Mouse (Mus musculus): ENCODE measurements around the gene Hist1h2ai. TPM values are rescaled to one million over a fixed set of nuclear protein-coding genes. Genes with fewer than 3 reads are reported as not detected.
"Not testable (repeated sequence)": the region's sequence is repeated elsewhere in the genome, so short reads cannot be mapped to it uniquely, and the experiment has no call there.

The Hist1h2ai gene
- 13.2 and 19.5 TPM in 2 replicates for polyA plus RNA-seq (2014; fragmentation: Nextera tagmentation; extraction: Ambion mirVana)

DNA sequence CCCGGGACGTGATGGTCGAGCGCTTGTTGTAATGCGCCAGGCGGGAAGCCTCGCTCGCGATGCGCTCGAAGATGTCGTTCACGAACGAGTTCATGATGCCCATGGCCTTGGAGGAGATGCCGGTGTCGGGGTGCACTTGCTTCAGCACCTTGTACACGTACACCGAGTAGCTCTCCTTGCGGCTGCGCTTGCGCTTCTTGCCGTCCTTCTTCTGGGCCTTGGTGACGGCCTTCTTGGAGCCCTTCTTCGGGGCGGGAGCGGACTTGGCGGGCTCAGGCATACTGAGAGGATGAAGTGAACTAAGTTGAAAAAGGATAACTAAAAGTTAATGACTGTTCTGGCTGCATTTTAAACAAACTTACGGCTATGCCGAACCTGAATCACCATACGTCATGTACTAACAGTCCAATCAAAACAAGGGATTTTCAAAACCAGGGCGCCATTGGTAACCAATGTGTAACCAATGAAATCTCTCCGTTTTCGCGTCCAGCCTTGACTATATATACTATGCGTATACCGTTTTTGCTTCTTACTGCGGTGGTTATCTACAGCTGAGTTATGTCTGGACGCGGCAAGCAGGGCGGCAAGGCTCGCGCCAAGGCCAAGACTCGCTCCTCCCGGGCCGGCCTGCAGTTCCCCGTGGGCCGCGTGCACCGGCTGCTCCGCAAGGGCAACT is at the start of gene Hist1h2ai, which contains the start of gene Hist1h2bl:
Gene Hist1h2ai (plus strand): TSS at position 559 of the 676 bp plus-strand sequence.
Gene Hist1h2bl (minus strand): TSS at position 280 of the 676 bp plus-strand sequence.
- Histone ChIP-seq H3K4me2 (ENCODE audit: low read depth) (peak within 1 kb of the TSS; percentile 68), H3K9ac (ENCODE audit: low read length) (peak within 1 kb of the TSS; percentile 69), H3K4me1 (ENCODE audit: control insufficient read depth, insufficient read depth, low read length) (peaks cover 22% of the 10 kb centered on the region), H3K27ac (ENCODE audit: low read depth, low read length) (peak within 1 kb of the TSS; percentile 87), H3K4me3 (ENCODE audit: low read depth, low read length) (peak within 1 kb of the TSS; percentile 32)
- H3K36me3 ChIP-seq (ENCODE audit: control insufficient read depth, insufficient read depth, low read length); H3K27me3 ChIP-seq (ENCODE audit: control insufficient read depth, insufficient read depth, low read length); H3K9me3 ChIP-seq (ENCODE audit: control insufficient read depth, low read length): not testable (repeated sequence)
- 1% methylated on average over 27 of the region's 50 CpGs for WGBS
- peak; percentile 92 for ATAC-seq (ENCODE audit: insufficient read depth, low FRiP score, low TSS enrichment)
- DNase-seq (ENCODE audit: low spot score): peak; percentile 83

DNA sequence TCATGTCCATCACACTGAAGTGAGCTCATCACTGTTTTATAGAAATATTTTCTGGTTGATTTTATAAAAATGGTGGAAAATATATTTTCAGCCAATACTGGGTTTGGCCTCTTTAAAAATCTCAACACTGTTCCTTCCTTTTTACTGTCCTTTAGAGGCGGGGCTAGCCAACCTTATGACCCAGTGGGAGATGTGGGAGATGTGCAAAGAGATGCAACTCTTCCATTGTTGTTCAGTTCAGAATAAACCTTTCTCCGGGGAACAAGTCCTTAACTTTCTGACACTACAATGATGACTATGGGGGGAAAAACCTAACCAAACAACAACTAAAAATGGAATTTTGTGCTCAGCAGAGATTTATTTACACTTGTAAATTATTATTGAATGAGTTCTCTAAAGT is 38.9 kb upstream of the Hist1h2ai start, which contains the start of gene Olfr1360:
Gene Olfr1360 (minus strand): TSS at position 101 of the 400 bp plus-strand sequence.
- WGBS: 79% methylated on average over 2 of the region's 2 CpGs
- H3K9ac ChIP-seq (ENCODE audit: low read length): no peak within 1 kb of the TSS
- H3K4me2 ChIP-seq (ENCODE audit: low read depth): no peak within 1 kb of the TSS
- no peak for DNase-seq (ENCODE audit: low spot score)
- no peak for ATAC-seq (ENCODE audit: insufficient read depth, low FRiP score, low TSS enrichment)
- H3K36me3 ChIP-seq (ENCODE audit: control insufficient read depth, insufficient read depth, low read length): no peaks in the 10 kb centered on the region
- H3K27ac ChIP-seq (ENCODE audit: low read depth, low read length): no peak within 1 kb of the TSS
- H3K27me3 ChIP-seq (ENCODE audit: control insufficient read depth, insufficient read depth, low read length): no peaks in the 10 kb centered on the region
- no peaks in the 10 kb centered on the region for H3K9me3 ChIP-seq (ENCODE audit: control insufficient read depth, low read length)
- no peak within 1 kb of the TSS for H3K4me3 ChIP-seq (ENCODE audit: low read depth, low read length)
- no peaks in the 10 kb centered on the region for H3K4me1 ChIP-seq (ENCODE audit: control insufficient read depth, insufficient read depth, low read length)

GRCm38 (mm10) chr13:21697811-21698210 is 18.4 kb upstream of the Hist1h2ai start, which contains the start of gene Olfr1359:
Gene Olfr1359, plus strand, starts transcription at chr13:21698111.
- DNase-seq (ENCODE audit: low spot score) (no peak), ATAC-seq (ENCODE audit: insufficient read depth, low FRiP score, low TSS enrichment) (no peak)
- Histone ChIP-seq H3K4me3 (ENCODE audit: low read depth, low read length) (no peak within 1 kb of the TSS), H3K36me3 (ENCODE audit: control insufficient read depth, insufficient read depth, low read length) (no peaks in the 10 kb centered on the region), H3K9ac (ENCODE audit: low read length) (no peak within 1 kb of the TSS), H3K4me2 (ENCODE audit: low read depth) (no peak within 1 kb of the TSS), H3K27me3 (ENCODE audit: control insufficient read depth, insufficient read depth, low read length) (no peaks in the 10 kb centered on the region), H3K4me1 (ENCODE audit: control insufficient read depth, insufficient read depth, low read length) (no peaks in the 10 kb centered on the region), H3K27ac (ENCODE audit: low read depth, low read length) (no peak within 1 kb of the TSS), H3K9me3 (ENCODE audit: control insufficient read depth, low read length) (no peaks in the 10 kb centered on the region)

GRCm38 (mm10) chr13:21706669-21707068 is 9.6 kb upstream of the Hist1h2ai start:
- ATAC-seq (ENCODE audit: insufficient read depth, low FRiP score, low TSS enrichment) (no peak), DNase-seq (ENCODE audit: low spot score) (no peak)
- no peak overlapping the region for H3K4me2 ChIP-seq (ENCODE audit: low read depth)
- WGBS: 73% methylated on average over 4 of the region's 4 CpGs
- H3K9ac ChIP-seq (ENCODE audit: low read length): no peak overlapping the region
- no peaks in the 10 kb centered on the region for H3K4me1 ChIP-seq (ENCODE audit: control insufficient read depth, insufficient read depth, low read length)
- no peaks in the 10 kb centered on the region for H3K36me3 ChIP-seq (ENCODE audit: control insufficient read depth, insufficient read depth, low read length)
- no peaks in the 10 kb centered on the region for H3K9me3 ChIP-seq (ENCODE audit: control insufficient read depth, low read length)
- no peaks in the 10 kb centered on the region for H3K27me3 ChIP-seq (ENCODE audit: control insufficient read depth, insufficient read depth, low read length)
- H3K4me3 ChIP-seq (ENCODE audit: low read depth, low read length): no peak overlapping the region
- H3K27ac ChIP-seq (ENCODE audit: low read depth, low read length): no peak overlapping the region

DNA sequence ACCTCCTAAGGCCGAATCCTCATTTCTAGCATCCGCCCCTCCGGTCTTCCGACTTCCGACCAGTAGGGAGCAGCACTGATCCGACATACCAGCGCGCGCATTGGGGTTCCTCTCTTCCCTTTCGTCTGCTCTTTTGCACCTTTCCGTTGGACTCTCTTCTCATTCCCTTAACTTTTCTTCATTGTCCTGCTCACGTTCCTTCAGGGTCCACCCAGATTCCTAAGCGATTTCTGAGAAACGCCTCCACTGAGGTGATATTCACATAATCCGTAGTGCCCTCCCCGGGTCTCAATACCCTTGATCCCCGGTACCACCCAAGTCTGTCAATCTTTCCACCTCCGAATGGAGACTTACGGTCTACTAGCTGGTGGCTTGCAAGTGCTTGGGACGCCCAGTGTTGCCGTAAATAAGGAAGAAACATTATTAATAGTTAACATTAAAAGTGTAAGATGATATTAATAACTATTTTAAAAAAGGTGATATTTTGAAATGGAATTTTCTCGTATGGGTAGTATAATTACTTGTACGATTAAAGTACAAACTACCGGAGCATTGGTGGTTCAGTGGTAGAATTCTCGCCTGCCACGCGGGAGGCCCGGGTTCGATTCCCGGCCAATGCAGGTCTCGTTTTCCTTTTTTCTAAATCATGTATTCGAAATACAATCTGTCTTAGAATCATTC is 6.1 kb upstream of the Hist1h2ai start:
- peak overlapping the region; percentile 63 for H3K4me3 ChIP-seq (ENCODE audit: low read depth, low read length)

GRCm38 (mm10) chr13:21710821-21711525 is 5.2 kb upstream of the Hist1h2ai start:
- Histone ChIP-seq H3K36me3 (ENCODE audit: control insufficient read depth, insufficient read depth, low read length) (no peaks in the 10 kb centered on the region), H3K4me3 (ENCODE audit: low read depth, low read length) (peak overlapping the region; percentile 37), H3K27ac (ENCODE audit: low read depth, low read length) (no peak overlapping the region), H3K4me2 (ENCODE audit: low read depth) (peak overlapping the region; percentile 44), H3K27me3 (ENCODE audit: control insufficient read depth, insufficient read depth, low read length) (no peaks in the 10 kb centered on the region), H3K9ac (ENCODE audit: low read length) (no peak overlapping the region), H3K4me1 (ENCODE audit: control insufficient read depth, insufficient read depth, low read length) (peaks cover 6% of the 10 kb centered on the region; the same call in 1 of the 2 replicates), H3K9me3 (ENCODE audit: control insufficient read depth, low read length) (no peaks in the 10 kb centered on the region)
- peak; percentile 77 for DNase-seq (ENCODE audit: low spot score)
- 2% methylated on average over 22 of the region's 22 CpGs for WGBS
- peak; percentile 78 for ATAC-seq (ENCODE audit: insufficient read depth, low FRiP score, low TSS enrichment)

More for the DNA sequence above, 6.1 kb upstream of the Hist1h2ai start:
- Histone ChIP-seq H3K9ac (ENCODE audit: low read length) (peak overlapping the region; percentile 61), H3K27me3 (ENCODE audit: control insufficient read depth, insufficient read depth, low read length) (no peaks in the 10 kb centered on the region), H3K36me3 (ENCODE audit: control insufficient read depth, insufficient read depth, low read length) (no peaks in the 10 kb centered on the region), H3K4me1 (ENCODE audit: control insufficient read depth, insufficient read depth, low read length) (peaks cover 3% of the 10 kb centered on the region; the same call in 1 of the 2 replicates), H3K4me2 (ENCODE audit: low read depth) (peak overlapping the region; percentile 33), H3K9me3 (ENCODE audit: control insufficient read depth, low read length) (no peaks in the 10 kb centered on the region), H3K27ac (ENCODE audit: low read depth, low read length) (0 out of 2 replicates have a peak overlapping the region, but pooled peaks have one; percentile 23)
- ATAC-seq (ENCODE audit: insufficient read depth, low FRiP score, low TSS enrichment): peak; percentile 81
- DNase-seq (ENCODE audit: low spot score): peak; percentile 88
- under 1% methylated on average over 32 of the region's 32 CpGs for WGBS

DNA sequence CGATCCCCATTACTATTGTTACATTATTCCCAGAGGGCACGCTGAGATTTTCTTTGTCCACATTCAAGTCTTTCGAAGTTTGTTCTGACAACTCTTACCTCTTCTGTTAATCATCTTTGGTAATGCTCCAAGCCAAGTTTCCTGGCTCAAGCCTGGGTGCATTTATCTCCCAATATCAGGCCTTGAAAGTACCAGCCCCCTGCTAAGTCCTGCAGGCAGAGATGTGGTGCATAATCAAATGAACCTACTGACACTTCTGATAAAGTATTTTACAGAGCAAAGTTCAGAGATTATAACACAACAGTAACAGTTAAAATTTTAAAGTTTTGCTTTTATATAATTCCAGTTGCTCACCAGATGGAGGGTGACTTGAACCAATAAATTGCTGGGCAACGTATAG is 4.5 kb upstream of the Hist1h2ai start:
- Histone ChIP-seq H3K36me3 (ENCODE audit: control insufficient read depth, insufficient read depth, low read length) (no peaks in the 10 kb centered on the region), H3K9me3 (ENCODE audit: control insufficient read depth, low read length) (no peaks in the 10 kb centered on the region), H3K27me3 (ENCODE audit: control insufficient read depth, insufficient read depth, low read length) (no peaks in the 10 kb centered on the region), H3K4me3 (ENCODE audit: low read depth, low read length) (peak overlapping the region; percentile 37), H3K4me2 (ENCODE audit: low read depth) (peak overlapping the region; percentile 44), H3K27ac (ENCODE audit: low read depth, low read length) (no peak overlapping the region), H3K9ac (ENCODE audit: low read length) (no peak overlapping the region), H3K4me1 (ENCODE audit: control insufficient read depth, insufficient read depth, low read length) (peaks cover 6% of the 10 kb centered on the region; the same call in 1 of the 2 replicates)
- DNase-seq (ENCODE audit: low spot score) (no peak), ATAC-seq (ENCODE audit: insufficient read depth, low FRiP score, low TSS enrichment) (no peak)
- WGBS: 32% methylated on average over 4 of the region's 4 CpGs

GRCm38 (mm10) chr13:21714725-21715124 is 1.5 kb upstream of the Hist1h2ai start:
- Histone ChIP-seq H3K27me3 (ENCODE audit: control insufficient read depth, insufficient read depth, low read length) (no peaks in the 10 kb centered on the region), H3K27ac (ENCODE audit: low read depth, low read length) (peak overlapping the region; percentile 75), H3K4me1 (ENCODE audit: control insufficient read depth, insufficient read depth, low read length) (peaks cover 16% of the 10 kb centered on the region), H3K4me2 (ENCODE audit: low read depth) (peak overlapping the region; percentile 56), H3K9ac (ENCODE audit: low read length) (peak overlapping the region; percentile 43), H3K9me3 (ENCODE audit: control insufficient read depth, low read length) (no peaks in the 10 kb centered on the region), H3K36me3 (ENCODE audit: control insufficient read depth, insufficient read depth, low read length) (no peaks in the 10 kb centered on the region), H3K4me3 (ENCODE audit: low read depth, low read length) (peak overlapping the region; percentile 32; the same call in 1 of the 2 replicates)
- no peak for ATAC-seq (ENCODE audit: insufficient read depth, low FRiP score, low TSS enrichment)
- peak; percentile 44 for DNase-seq (ENCODE audit: low spot score)
- WGBS: 2% methylated on average over 7 of the region's 7 CpGs

All from neural tube, embryonic 11.5 days (tissue).